Mouse (Mus musculus) WW6 (cell line): Measurements from ENCODE around the gene Orai2.
"Not testable (repeated sequence)": the region's sequence is repeated elsewhere in the genome, so short reads cannot be mapped to it uniquely, and the experiment has no call there.

Experiments
- DNase-seq: peaks from one replicate; pipeline ENCODE4 v3.0.0-alpha.2; 2013; ENCODE audit warnings: low read depth, low spot score

Orai2 gene

GRCm38 (mm10) chr5:136173606-136174463, 3.3 kb upstream of the Orai2 start:
- no peak for DNase-seq

- no peak for DNase-seq
Observed at GRCm38 (mm10) chr5:136172939-136173338, 2.4 kb upstream of the Orai2 start.

- no peak for DNase-seq
Observed at GRCm38 (mm10) chr5:136171363-136172341, 1.1 kb upstream of the Orai2 start.

- no peak for DNase-seq
Observed at GRCm38 (mm10) chr5:136169626-136170511, 644 bp downstream of the Orai2 start.

- DNase-seq = no peak
Observed at GRCm38 (mm10) chr5:136168071-136168470, 2.4 kb downstream of the Orai2 start.

- no peak for DNase-seq
Observed at GRCm38 (mm10) chr5:136167296-136167695, 3.2 kb downstream of the Orai2 start.

GRCm38 (mm10) chr5:136165246-136165645, 5.3 kb downstream of the Orai2 start:
- no peak for DNase-seq

GRCm38 (mm10) chr5:136163807-136164474, 6.6 kb downstream of the Orai2 start:
- no peak for DNase-seq

GRCm38 (mm10) chr5:136160084-136160483, 10.4 kb downstream of the Orai2 start:
- DNase-seq = not testable (repeated sequence)

- no peak for DNase-seq
Observed at GRCm38 (mm10) chr5:136155399-136155798, 15.1 kb downstream of the Orai2 start.

GRCm38 (mm10) chr5:136152365-136152764, 18.1 kb downstream of the Orai2 start:
- DNase-seq = no peak

- not testable (repeated sequence) for DNase-seq
Observed at GRCm38 (mm10) chr5:136149134-136149576, 21.4 kb downstream of the Orai2 start.

GRCm38 (mm10) chr5:136147704-136148103, 22.8 kb downstream of the Orai2 start:
- DNase-seq = no peak

GRCm38 (mm10) chr5:136146936-136147335, 23.6 kb downstream of the Orai2 start:
- no peak for DNase-seq

- DNase-seq = no peak
Observed at GRCm38 (mm10) chr5:136144606-136145430, 25.7 kb downstream of the Orai2 start.

- DNase-seq = peak; percentile 33
Observed at GRCm38 (mm10) chr5:136143161-136143755, 27.3 kb downstream of the Orai2 start.

GRCm38 (mm10) chr5:136142746-136143145, 27.8 kb downstream of the Orai2 start:
- no peak for DNase-seq

GRCm38 (mm10) chr5:136140057-136140482, 30.4 kb downstream of the Orai2 start:
- no peak for DNase-seq

GRCm38 (mm10) chr5:136139393-136139792, 31.1 kb downstream of the Orai2 start:
- DNase-seq = no peak
